Mouse (Mus musculus): ENCODE measurements at regions not wholly inside any gene's neighbourhood (a gene's known extent, or its start where the extent isn't known, plus 50 kb on each side); places are given as distances from the start of the nearest gene placed in this dataset.

GRCm38 (mm10) chr11:50547776-50548175 lies 54.1 kb upstream of the Adamts2 start:
- POLR2A ChIA-PET, result no interaction called here
- in situ Hi-C loops (cut with MboI; ENCODE audit: low pct_unique_long_range_greater_than_20kb), result no loop called here

GRCm38 (mm10) chr11:50546456-50547144 lies 55.3 kb upstream of the Adamts2 start:
- ChIA-PET POLR2A (no interaction called here), CTCF (no interaction called here)
- TF ChIP-seq CTCF (IDR thresholded peaks at IDR 0.05), result no peak
- in situ Hi-C loops (cut with MboI; ENCODE audit: low pct_unique_long_range_greater_than_20kb), result no loop called here
- no peaks in the 10 kb centered on the region for H3K27me3 ChIP-seq
- DNase-seq (ENCODE audit: low read depth, low spot score) (no peak), ATAC-seq (no peak)

More at GRCm38 (mm10) chr11:50547776-50548175, 54.1 kb upstream of the Adamts2 start:
- TF ChIP-seq CTCF (IDR thresholded peaks at IDR 0.05), result no peak
- DNase-seq (ENCODE audit: low read depth, low spot score), result no peak
- H3K27me3 ChIP-seq, result peaks cover 11% of the 10 kb centered on the region
- CTCF ChIA-PET, result interaction anchor here (0.9 kb wide), 1 partner anchor 221 kb away, joined by 4 read pairs; no protein-coding TSS in a partner anchor
- no peak for ATAC-seq

- ChIA-PET CTCF (no interaction called here), POLR2A (no interaction called here)
- DNase-seq (ENCODE audit: low read depth, low spot score) (no peak), ATAC-seq (no peak)
- no peak for TF ChIP-seq CTCF (IDR thresholded peaks at IDR 0.05)
- peaks cover 3% of the 10 kb centered on the region for H3K27me3 ChIP-seq
- in situ Hi-C loops (cut with MboI; ENCODE audit: low pct_unique_long_range_greater_than_20kb), result no loop called here
These were observed 56.5 kb upstream of the Adamts2 start for GRCm38 (mm10) chr11:50545421-50545820.

- no peak for DNase-seq (ENCODE audit: low read depth, low spot score)
These were observed 61.7 kb upstream of the Adamts2 start for GRCm38 (mm10) chr11:50540136-50540535.

GRCm38 (mm10) chr11:50534266-50534665 lies 67.6 kb upstream of the Adamts2 start:
- H3K27me3 ChIP-seq, result peaks cover 5% of the 10 kb centered on the region
- in situ Hi-C loops (cut with MboI; ENCODE audit: low pct_unique_long_range_greater_than_20kb), result no loop called here
- POLR2A ChIA-PET, result no interaction called here
- TF ChIP-seq CTCF (IDR thresholded peaks at IDR 0.05), result no peak
- no peak for ATAC-seq
- CTCF ChIA-PET, result no interaction called here
- DNase-seq (ENCODE audit: low read depth, low spot score), result no peak

More at GRCm38 (mm10) chr11:50540136-50540535, 61.7 kb upstream of the Adamts2 start:
- in situ Hi-C loops (cut with MboI; ENCODE audit: low pct_unique_long_range_greater_than_20kb), result no loop called here
- H3K27me3 ChIP-seq, result peaks cover 10% of the 10 kb centered on the region
- no peak for TF ChIP-seq CTCF (IDR thresholded peaks at IDR 0.05)
- ChIA-PET CTCF (no interaction called here), POLR2A (no interaction called here)
- no peak for ATAC-seq

- CTCF ChIA-PET, result no interaction called here
- DNase-seq (ENCODE audit: low read depth, low spot score) (no peak), ATAC-seq (no peak)
- no peak for TF ChIP-seq CTCF (IDR thresholded peaks at IDR 0.05)
- POLR2A ChIA-PET, result no interaction called here
- peaks cover 14% of the 10 kb centered on the region for H3K27me3 ChIP-seq
- in situ Hi-C loops (cut with MboI; ENCODE audit: low pct_unique_long_range_greater_than_20kb), result no loop called here
These were observed 74.0 kb upstream of the Adamts2 start for GRCm38 (mm10) chr11:50527923-50528322.

- in situ Hi-C loops (cut with MboI; ENCODE audit: low pct_unique_long_range_greater_than_20kb), result no loop called here
- ChIA-PET CTCF (no interaction called here), POLR2A (interaction anchor here (0.5 kb wide), 1 partner anchor 34 kb away, joined by 4 read pairs; no protein-coding TSS in a partner anchor)
- ATAC-seq, result no peak
- no peak for TF ChIP-seq CTCF (IDR thresholded peaks at IDR 0.05)
- no peaks in the 10 kb centered on the region for H3K27me3 ChIP-seq
- DNase-seq (ENCODE audit: low read depth, low spot score), result no peak
These were observed 81.7 kb upstream of the Adamts2 start for GRCm38 (mm10) chr11:50520162-50520561.

GRCm38 (mm10) chr11:50507882-50508281 lies 77.0 kb upstream of the Rufy1 start:
- peaks cover 10% of the 10 kb centered on the region for H3K27me3 ChIP-seq
- POLR2A ChIA-PET, result no interaction called here

GRCm38 (mm10) chr11:50507498-50507824 lies 76.5 kb upstream of the Rufy1 start:
- ATAC-seq (no peak), DNase-seq (ENCODE audit: low read depth, low spot score) (no peak)
- ChIA-PET POLR2A (interaction anchor here (0.7 kb wide), 1 partner anchor 132 kb away, joined by 4 read pairs; no protein-coding TSS in a partner anchor), CTCF (interaction anchor here (1.2 kb wide), 1 partner anchor 11 kb away, joined by 3 read pairs; no protein-coding TSS in a partner anchor)
- H3K27me3 ChIP-seq, result peaks cover 10% of the 10 kb centered on the region
- no peak for TF ChIP-seq CTCF (IDR thresholded peaks at IDR 0.05)
- in situ Hi-C loops (cut with MboI; ENCODE audit: low pct_unique_long_range_greater_than_20kb), result no loop called here

More at GRCm38 (mm10) chr11:50507882-50508281, 77.0 kb upstream of the Rufy1 start:
- in situ Hi-C loops (cut with MboI; ENCODE audit: low pct_unique_long_range_greater_than_20kb), result no loop called here
- no peak for DNase-seq (ENCODE audit: low read depth, low spot score)
- TF ChIP-seq CTCF (IDR thresholded peaks at IDR 0.05), result no peak
- CTCF ChIA-PET, result interaction anchor here (1.2 kb wide), 1 partner anchor 11 kb away, joined by 3 read pairs; no protein-coding TSS in a partner anchor
- no peak for ATAC-seq

- in situ Hi-C loops (cut with MboI; ENCODE audit: low pct_unique_long_range_greater_than_20kb), result no loop called here
- CTCF ChIA-PET, result no interaction called here
- H3K27me3 ChIP-seq, result peaks cover 10% of the 10 kb centered on the region
These were observed 76.0 kb upstream of the Rufy1 start for GRCm38 (mm10) chr11:50506820-50507497.

GRCm38 (mm10) chr11:50501352-50501751 lies 70.4 kb upstream of the Rufy1 start:
- ATAC-seq, result no peak
- no peak for TF ChIP-seq CTCF (IDR thresholded peaks at IDR 0.05)
- DNase-seq (ENCODE audit: low read depth, low spot score), result no peak
- CTCF ChIA-PET, result no interaction called here
- H3K27me3 ChIP-seq, result peaks cover 5% of the 10 kb centered on the region
- in situ Hi-C loops (cut with MboI; ENCODE audit: low pct_unique_long_range_greater_than_20kb), result no loop called here
- POLR2A ChIA-PET, result no interaction called here

More at GRCm38 (mm10) chr11:50506820-50507497, 76.0 kb upstream of the Rufy1 start:
- TF ChIP-seq CTCF (IDR thresholded peaks at IDR 0.05), result no peak
- POLR2A ChIA-PET, result interaction anchor here (0.7 kb wide), 1 partner anchor 131 kb away, joined by 4 read pairs; no protein-coding TSS in a partner anchor
- DNase-seq (ENCODE audit: low read depth, low spot score) (no peak), ATAC-seq (no peak)
